Mouse (Mus musculus) neural tube, embryonic 12.5 days (tissue): ENCODE results near the gene Ggta1. TPM values are rescaled to one million over a fixed set of nuclear protein-coding genes. Genes with fewer than 3 reads are reported as not detected.

Experiments used
- ATAC-seq: fragments of 200-750 bp; cut with Nextera tagmentation; 2 replicates; pipeline ENCODE4 v1.8.0; 2017; ENCODE audit warnings: low read depth, mild to moderate bottlenecking, moderate TSS enrichment, moderate library complexity; ENCODE audit not compliant: low FRiP score
- H3K27ac ChIP-seq: fragments of 300-500 bp; sonication (generic); 2 replicates; pipeline ENCODE4 v1.5.1; 2016
- H3K27me3 ChIP-seq: fragments of 300-500 bp; sonication (generic); replicated peaks from 2 replicates; pipeline ENCODE4 v1.6.1; 2016; ENCODE audit warnings: mild to moderate bottlenecking
- H3K36me3 ChIP-seq: fragments of 300-500 bp; sonication (generic); 2 replicates; pipeline ENCODE4 v1.6.1; 2016; ENCODE audit warnings: mild to moderate bottlenecking
- H3K4me1 ChIP-seq: fragments of 300-500 bp; sonication (generic); 2 replicates; pipeline ENCODE4 v1.6.1; 2016
- H3K4me2 ChIP-seq: fragments of 300-500 bp; sonication (generic); replicated peaks from 2 replicates; pipeline ENCODE4 v1.6.1; 2016; ENCODE audit warnings: mild to moderate bottlenecking
- H3K4me3 ChIP-seq: fragments of 300-500 bp; sonication (generic); 2 replicates; pipeline ENCODE4 v1.5.1; 2016
- H3K9ac ChIP-seq: fragments of 300-500 bp; sonication (generic); 2 replicates; pipeline ENCODE4 v1.6.1; 2016; ENCODE audit warnings: mild to moderate bottlenecking
- H3K9me3 ChIP-seq: fragments of 300-500 bp; sonication (generic); 2 replicates; pipeline ENCODE4 v1.6.1; 2016; ENCODE audit warnings: mild to moderate bottlenecking
- WGBS: fragments of 180-500 bp; shearing (Covaris S2); methylation state at CpG from one replicate; pipeline ENCODE4 v1.1.7; 2016; 5-methylcytosine and 5-hydroxymethylcytosine counted together
- polyA plus RNA-seq: library from polyadenylated mRNA; unstranded; fragments of >200 nt; fragmentation: Nextera tagmentation; extraction: Ambion mirVana; gene quantifications from 2 replicates; pipeline ENCODE4 v1.2.1, GENCODE M21; 2016

The Ggta1 gene
- 9.0 and 9.5 TPM in 2 replicates for polyA plus RNA-seq

- H3K9me3 ChIP-seq: no peaks in the 10 kb centered on the region
- peaks cover 16% of the 10 kb centered on the region for H3K27me3 ChIP-seq
- peak within 1 kb of the TSS; percentile 74 for H3K9ac ChIP-seq
- peak within 1 kb of the TSS; percentile 56 for H3K4me3 ChIP-seq
- H3K27ac ChIP-seq: no peak within 1 kb of the TSS
- H3K36me3 ChIP-seq: no peaks in the 10 kb centered on the region
- H3K4me1 ChIP-seq: peaks cover 18% of the 10 kb centered on the region
- 23% methylated on average over 7 of the region's 7 CpGs for WGBS
- ATAC-seq: no peak
- peak within 1 kb of the TSS; percentile 99 for H3K4me2 ChIP-seq
Measured at GRCm38 (mm10) chr2:35462791-35463281, at the start of gene Ggta1. Ggta1 (minus strand) TSS chr2:35463231.

- Histone ChIP-seq H3K9me3 (no peaks in the 10 kb centered on the region), H3K4me2 (no peak overlapping the region), H3K36me3 (no peaks in the 10 kb centered on the region), H3K27ac (no peak overlapping the region), H3K27me3 (no peaks in the 10 kb centered on the region), H3K9ac (no peak overlapping the region), H3K4me3 (no peak overlapping the region), H3K4me1 (peaks cover 32% of the 10 kb centered on the region)
- ATAC-seq: no peak
- WGBS: 96% methylated on average over 4 of the region's 4 CpGs
Measured at GRCm38 (mm10) chr2:35512226-35512625, 49.2 kb upstream of the Ggta1 start.

- H3K9me3 ChIP-seq: no peaks in the 10 kb centered on the region
- H3K4me3 ChIP-seq: no peak overlapping the region
- no peak overlapping the region for H3K27ac ChIP-seq
- no peaks in the 10 kb centered on the region for H3K27me3 ChIP-seq
- peaks cover 37% of the 10 kb centered on the region for H3K4me1 ChIP-seq
- no peak overlapping the region for H3K4me2 ChIP-seq
- no peak overlapping the region for H3K9ac ChIP-seq
- H3K36me3 ChIP-seq: no peaks in the 10 kb centered on the region
- no peak for ATAC-seq
- WGBS: 53% methylated on average over 1 of the region's 1 CpGs
Measured at GRCm38 (mm10) chr2:35510920-35511319, 47.9 kb upstream of the Ggta1 start.

GRCm38 (mm10) chr2:35509888-35510287 is 46.9 kb upstream of the Ggta1 start:
- no peak overlapping the region for H3K4me3 ChIP-seq
- no peak overlapping the region for H3K4me2 ChIP-seq
- H3K27me3 ChIP-seq: no peaks in the 10 kb centered on the region
- no peaks in the 10 kb centered on the region for H3K9me3 ChIP-seq
- no peak overlapping the region for H3K9ac ChIP-seq
- ATAC-seq: no peak
- 58% methylated on average over 4 of the region's 4 CpGs for WGBS
- H3K36me3 ChIP-seq: no peaks in the 10 kb centered on the region
- H3K27ac ChIP-seq: no peak overlapping the region
- peaks cover 37% of the 10 kb centered on the region for H3K4me1 ChIP-seq

- Histone ChIP-seq H3K4me1 (peaks cover 33% of the 10 kb centered on the region), H3K27me3 (no peaks in the 10 kb centered on the region), H3K4me2 (no peak overlapping the region), H3K36me3 (no peaks in the 10 kb centered on the region), H3K9me3 (no peaks in the 10 kb centered on the region), H3K27ac (no peak overlapping the region), H3K4me3 (no peak overlapping the region), H3K9ac (no peak overlapping the region)
- WGBS: 46% methylated on average over 6 of the region's 6 CpGs
- no peak for ATAC-seq
Measured at GRCm38 (mm10) chr2:35509343-35509667, 46.3 kb upstream of the Ggta1 start.

- Histone ChIP-seq H3K4me2 (no peak overlapping the region), H3K4me3 (no peak overlapping the region), H3K27me3 (no peaks in the 10 kb centered on the region), H3K27ac (no peak overlapping the region), H3K36me3 (no peaks in the 10 kb centered on the region), H3K4me1 (peaks cover 27% of the 10 kb centered on the region), H3K9ac (no peak overlapping the region), H3K9me3 (no peaks in the 10 kb centered on the region)
- ATAC-seq: no peak
- WGBS: 47% methylated on average over 10 of the region's 10 CpGs
Measured at GRCm38 (mm10) chr2:35508597-35509342, 45.7 kb upstream of the Ggta1 start.

- H3K4me3 ChIP-seq: no peak overlapping the region
- H3K9me3 ChIP-seq: no peaks in the 10 kb centered on the region
- no peaks in the 10 kb centered on the region for H3K27me3 ChIP-seq
- 61% methylated on average over 9 of the region's 9 CpGs for WGBS
- peaks cover 26% of the 10 kb centered on the region for H3K4me1 ChIP-seq
- H3K9ac ChIP-seq: no peak overlapping the region
- no peak overlapping the region for H3K4me2 ChIP-seq
- H3K36me3 ChIP-seq: no peaks in the 10 kb centered on the region
- no peak overlapping the region for H3K27ac ChIP-seq
- no peak for ATAC-seq
Measured at GRCm38 (mm10) chr2:35507191-35507511, 44.1 kb upstream of the Ggta1 start.

- Histone ChIP-seq H3K4me1 (peaks cover 26% of the 10 kb centered on the region), H3K27ac (no peak overlapping the region), H3K9ac (no peak overlapping the region), H3K9me3 (no peaks in the 10 kb centered on the region), H3K36me3 (no peaks in the 10 kb centered on the region), H3K27me3 (no peaks in the 10 kb centered on the region), H3K4me3 (no peak overlapping the region), H3K4me2 (no peak overlapping the region)
- WGBS: 65% methylated on average over 6 of the region's 6 CpGs
- no peak for ATAC-seq
Measured at GRCm38 (mm10) chr2:35506311-35507190, 43.5 kb upstream of the Ggta1 start.

GRCm38 (mm10) chr2:35505519-35506286 is 42.7 kb upstream of the Ggta1 start:
- WGBS: 96% methylated on average over 6 of the region's 6 CpGs
- Histone ChIP-seq H3K9ac (no peak overlapping the region), H3K27ac (no peak overlapping the region), H3K4me3 (no peak overlapping the region), H3K4me1 (peaks cover 26% of the 10 kb centered on the region), H3K36me3 (no peaks in the 10 kb centered on the region), H3K4me2 (no peak overlapping the region), H3K9me3 (no peaks in the 10 kb centered on the region), H3K27me3 (no peaks in the 10 kb centered on the region)
- ATAC-seq: no peak

GRCm38 (mm10) chr2:35504417-35504776 is 41.4 kb upstream of the Ggta1 start:
- ATAC-seq: no peak
- no peak overlapping the region for H3K4me3 ChIP-seq
- no peak overlapping the region for H3K9ac ChIP-seq
- no peak overlapping the region for H3K4me2 ChIP-seq
- no peaks in the 10 kb centered on the region for H3K36me3 ChIP-seq
- H3K27ac ChIP-seq: no peak overlapping the region
- WGBS: 79% methylated on average over 7 of the region's 7 CpGs
- peaks cover 19% of the 10 kb centered on the region for H3K4me1 ChIP-seq
- no peaks in the 10 kb centered on the region for H3K9me3 ChIP-seq
- no peaks in the 10 kb centered on the region for H3K27me3 ChIP-seq

- no peak overlapping the region for H3K4me3 ChIP-seq
- 56% methylated on average over 8 of the region's 8 CpGs for WGBS
- no peaks in the 10 kb centered on the region for H3K9me3 ChIP-seq
- no peaks in the 10 kb centered on the region for H3K36me3 ChIP-seq
- H3K9ac ChIP-seq: no peak overlapping the region
- no peak overlapping the region for H3K4me2 ChIP-seq
- peaks cover 17% of the 10 kb centered on the region for H3K4me1 ChIP-seq
- no peaks in the 10 kb centered on the region for H3K27me3 ChIP-seq
- H3K27ac ChIP-seq: no peak overlapping the region
- ATAC-seq: no peak
Measured at GRCm38 (mm10) chr2:35503723-35504416, 40.8 kb upstream of the Ggta1 start.
